Mouse (Mus musculus): ENCODE results near the gene Gm10198. TPM values are rescaled to one million over a fixed set of nuclear protein-coding genes. Genes with fewer than 3 reads are reported as not detected.

Gm10198 gene
- polyA plus RNA-seq (2014; fragmentation: Illumina TruSeq; extraction: RNeasy Lipid Tissue Mini Kit (QIAGEN cat#74804); ENCODE audit: low read depth, low replicate concordance): not detected

GRCm38 (mm10) chr13:111592485-111592884 lies at the start of gene Gm10198:
TSS of gene Gm10198 (plus strand) at chr13:111592785.

Other genes with a start within 250 kb of the Gm10198 start
- 42.0 TPM for gene Gpbp1, start 102.7 kb upstream of the Gm10198 start, polyA plus RNA-seq (2014; fragmentation: Illumina TruSeq; extraction: RNeasy Lipid Tissue Mini Kit (QIAGEN cat#74804); ENCODE audit: low read depth, low replicate concordance)
- not detected for gene Gm49496, start 42.8 kb upstream of the Gm10198 start, polyA plus RNA-seq (2014; fragmentation: Illumina TruSeq; extraction: RNeasy Lipid Tissue Mini Kit (QIAGEN cat#74804); ENCODE audit: low read depth, low replicate concordance)
- gene Mier3, start 88.2 kb downstream of the Gm10198 start, polyA plus RNA-seq (2014; fragmentation: Illumina TruSeq; extraction: RNeasy Lipid Tissue Mini Kit (QIAGEN cat#74804); ENCODE audit: low read depth, low replicate concordance): 10.2 TPM
- 20.6 TPM for gene Map3k1, start 216.2 kb downstream of the Gm10198 start, polyA plus RNA-seq (2014; fragmentation: Illumina TruSeq; extraction: RNeasy Lipid Tissue Mini Kit (QIAGEN cat#74804); ENCODE audit: low read depth, low replicate concordance)

All from adipose tissue, adult 10 weeks (tissue).